Mouse (Mus musculus) yolk sac, embryonic 10.5 days (tissue): Measurements from ENCODE around the gene Mgp.

Experiments
- DNase-seq: peaks from one replicate; pipeline ENCODE4 v3.0.0-alpha.2; 2017; ENCODE audit warnings: low spot score

Gene Mgp

GRCm38 (mm10) chr6:136875670-136876069 is at the start of gene Mgp:
Mgp (minus strand) TSS chr6:136875823.
- DNase-seq, result no peak

- no peak for DNase-seq
These were observed 49.4 kb upstream of the Mgp start for GRCm38 (mm10) chr6:136925049-136925448.

GRCm38 (mm10) chr6:136923532-136923931 is 47.9 kb upstream of the Mgp start, which contains the start of gene Pde6h:
Pde6h (plus strand) TSS chr6:136923832.
- no peak for DNase-seq

GRCm38 (mm10) chr6:136922871-136923270 is 47.2 kb upstream of the Mgp start:
- DNase-seq, result no peak

GRCm38 (mm10) chr6:136922080-136922479 is 46.5 kb upstream of the Mgp start, which contains the start of gene Erp27:
Erp27 (minus strand) TSS chr6:136922180.
- DNase-seq, result no peak

- no peak for DNase-seq
These were observed 46.0 kb upstream of the Mgp start for GRCm38 (mm10) chr6:136921601-136922000.

GRCm38 (mm10) chr6:136920320-136921257 is 45.0 kb upstream of the Mgp start:
- peak; percentile 38 for DNase-seq

- no peak for DNase-seq
These were observed 42.3 kb upstream of the Mgp start for GRCm38 (mm10) chr6:136917885-136918284.

- DNase-seq, result no peak
These were observed 40.2 kb upstream of the Mgp start for GRCm38 (mm10) chr6:136915721-136916395.

- DNase-seq, result no peak
These were observed 38.6 kb upstream of the Mgp start for GRCm38 (mm10) chr6:136914234-136914633.

- peak; percentile 24 for DNase-seq
These were observed 37.9 kb upstream of the Mgp start for GRCm38 (mm10) chr6:136913384-136914126.

GRCm38 (mm10) chr6:136912751-136913265 is 37.2 kb upstream of the Mgp start:
- DNase-seq, result no peak

- no peak for DNase-seq
These were observed 34.7 kb upstream of the Mgp start for GRCm38 (mm10) chr6:136910247-136910890.

GRCm38 (mm10) chr6:136906937-136907293 is 31.3 kb upstream of the Mgp start:
- DNase-seq, result no peak

GRCm38 (mm10) chr6:136906283-136906936 is 30.8 kb upstream of the Mgp start:
- DNase-seq, result no peak

- DNase-seq, result no peak
These were observed 28.4 kb upstream of the Mgp start for GRCm38 (mm10) chr6:136903885-136904470.

GRCm38 (mm10) chr6:136902527-136902926 is 26.9 kb upstream of the Mgp start:
- no peak for DNase-seq

- DNase-seq, result no peak
These were observed 25.4 kb upstream of the Mgp start for GRCm38 (mm10) chr6:136901010-136901409.

GRCm38 (mm10) chr6:136900369-136901009 is 24.9 kb upstream of the Mgp start:
- no peak for DNase-seq

GRCm38 (mm10) chr6:136898954-136899353 is 23.3 kb upstream of the Mgp start:
- DNase-seq, result no peak
